Mouse (Mus musculus) spleen, postnatal 14 days (tissue): ENCODE measurements around the gene Eefsec.

ENCODE experiments used
- DNase-seq, 2 experiments: peaks; one replicate each; pipeline ENCODE4 v3.0.0; 2021 to 2022; ENCODE audit warnings: low spot score in 2 of 2

Eefsec gene

GRCm38 (mm10) chr6:88446063-88447002 lies at the start of gene Eefsec:
TSS of gene Eefsec (minus strand) at chr6:88446539.
- DNase-seq: peak; percentile 78 to 85

- no peak for DNase-seq
Observed at GRCm38 (mm10) chr6:88493712-88494111, 47.4 kb upstream of the Eefsec start.

- DNase-seq: no peak
Observed at GRCm38 (mm10) chr6:88490629-88491354, 44.5 kb upstream of the Eefsec start.

- DNase-seq: no peak
Observed at GRCm38 (mm10) chr6:88489834-88490233, 43.5 kb upstream of the Eefsec start.

- no peak for DNase-seq
Observed at GRCm38 (mm10) chr6:88489026-88489425, 42.7 kb upstream of the Eefsec start.

GRCm38 (mm10) chr6:88486893-88487292 lies 40.6 kb upstream of the Eefsec start:
- peak; percentile 27 to 36 for DNase-seq

GRCm38 (mm10) chr6:88485378-88485777 lies 39.0 kb upstream of the Eefsec start:
- no peak for DNase-seq

GRCm38 (mm10) chr6:88483913-88484312 lies 37.6 kb upstream of the Eefsec start:
- no peak for DNase-seq

GRCm38 (mm10) chr6:88483111-88483510 lies 36.8 kb upstream of the Eefsec start:
- DNase-seq: no peak

- DNase-seq: no peak
Observed at GRCm38 (mm10) chr6:88480421-88480820, 34.1 kb upstream of the Eefsec start.

GRCm38 (mm10) chr6:88469878-88470277 lies 23.5 kb upstream of the Eefsec start:
- DNase-seq: no peak

GRCm38 (mm10) chr6:88465181-88465920 lies 19.0 kb upstream of the Eefsec start, which contains the start of gene Ruvbl1:
TSS of gene Ruvbl1 (plus strand) at chr6:88465409.
- peak; percentile 83 to 86 for DNase-seq

GRCm38 (mm10) chr6:88454545-88454944 lies 8.2 kb upstream of the Eefsec start:
- no peak for DNase-seq

- no peak for DNase-seq
Observed at GRCm38 (mm10) chr6:88447454-88447853, 1.1 kb upstream of the Eefsec start.

GRCm38 (mm10) chr6:88445661-88446060 lies 678 bp downstream of the Eefsec start:
- no peak for DNase-seq

GRCm38 (mm10) chr6:88444076-88444750 lies 2.1 kb downstream of the Eefsec start:
- no peak for DNase-seq

- DNase-seq: no peak
Observed at GRCm38 (mm10) chr6:88443446-88443845, 2.9 kb downstream of the Eefsec start.

GRCm38 (mm10) chr6:88442551-88442950 lies 3.8 kb downstream of the Eefsec start:
- no peak for DNase-seq

- no peak for DNase-seq
Observed at GRCm38 (mm10) chr6:88439056-88439455, 7.3 kb downstream of the Eefsec start.

GRCm38 (mm10) chr6:88435609-88436008 lies 10.7 kb downstream of the Eefsec start:
- DNase-seq: no peak

GRCm38 (mm10) chr6:88431202-88431601 lies 15.1 kb downstream of the Eefsec start:
- peak in 1 of 2 experiments; percentile 5 for DNase-seq
